Mouse (Mus musculus) layer of hippocampus, postnatal 10 days (tissue): ENCODE results near the gene Olfm1. TPM values are rescaled to one million over a fixed set of nuclear protein-coding genes. Genes with fewer than 3 reads are reported as not detected.

ENCODE experiments used
- total RNA-seq, 2 experiments: library from RNA; stranded (reverse); gene quantifications; 2 replicates each; pipeline ENCODE4 v1.2.3; 2021

The Olfm1 gene
- total RNA-seq, 2 experiments from 2014 or later = 906 to 941 TPM

Other genes starting within 250 kb of the Olfm1 start
- not detected for gene Fcnb, start 108.1 kb upstream of the Olfm1 start, total RNA-seq